Mouse (Mus musculus) CD8-positive naive resting alpha-beta T cell, adult 57 days (primary cell): ENCODE results near the gene Erp29. TPM values are rescaled to one million over a fixed set of nuclear protein-coding genes. Genes with fewer than 3 reads are reported as not detected.

Experiments
- total RNA-seq: library from RNA; stranded (reverse); gene quantifications from one replicate; pipeline ENCODE4 v1.2.4, GENCODE M21; 2023

The Erp29 gene
- total RNA-seq, result 71.5 TPM

DNA sequence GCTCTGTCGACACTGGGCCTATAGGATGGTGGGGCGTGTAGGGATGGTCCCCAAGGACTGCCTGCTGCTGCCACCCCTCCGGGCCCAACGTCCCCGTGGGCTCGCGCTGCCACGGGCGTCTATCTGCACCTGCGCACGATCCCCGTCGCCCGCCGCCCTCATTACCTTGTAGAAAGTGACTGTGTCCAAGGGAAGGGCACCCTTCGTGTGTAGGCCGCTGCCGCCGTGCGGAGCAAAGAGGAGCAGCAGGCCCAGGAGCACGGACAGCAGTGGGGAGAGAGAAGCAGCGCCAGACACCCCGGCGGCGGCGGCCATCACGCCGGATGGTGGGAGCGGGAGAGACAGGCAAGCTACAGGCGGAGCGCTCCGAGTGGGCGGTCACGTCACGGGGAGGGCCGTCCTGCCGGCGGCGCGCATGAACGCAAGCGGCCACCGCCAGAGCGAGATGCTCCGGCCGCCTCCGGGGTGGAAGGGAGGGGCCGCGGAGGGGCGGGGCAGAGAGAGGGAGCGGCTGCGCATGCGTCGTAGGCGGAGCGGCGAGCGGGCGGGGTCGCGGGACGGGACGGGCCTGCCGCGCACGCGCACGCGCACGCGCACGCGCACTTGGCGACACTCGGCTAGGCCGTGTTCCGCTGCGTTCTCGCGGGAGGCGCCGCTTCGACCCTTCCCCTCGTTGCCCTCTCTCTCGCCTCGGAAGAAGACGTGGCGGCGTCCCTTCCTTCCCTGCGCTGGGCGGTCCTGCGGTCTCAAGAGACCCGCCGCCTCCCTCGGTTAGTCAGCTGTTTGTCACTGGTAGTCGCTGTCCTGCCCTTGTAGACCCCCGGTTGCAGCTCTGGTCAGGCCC, at the start of gene Erp29:
Erp29 (minus strand) TSS at position 481 of the 844 bp plus-strand sequence.

GRCm38 (mm10) chr5:121451644-121452025, 671 bp downstream of the Erp29 start, which contains the start of gene Tmem116:
Gene Tmem116 (plus strand): TSS chr5:121451893.

DNA sequence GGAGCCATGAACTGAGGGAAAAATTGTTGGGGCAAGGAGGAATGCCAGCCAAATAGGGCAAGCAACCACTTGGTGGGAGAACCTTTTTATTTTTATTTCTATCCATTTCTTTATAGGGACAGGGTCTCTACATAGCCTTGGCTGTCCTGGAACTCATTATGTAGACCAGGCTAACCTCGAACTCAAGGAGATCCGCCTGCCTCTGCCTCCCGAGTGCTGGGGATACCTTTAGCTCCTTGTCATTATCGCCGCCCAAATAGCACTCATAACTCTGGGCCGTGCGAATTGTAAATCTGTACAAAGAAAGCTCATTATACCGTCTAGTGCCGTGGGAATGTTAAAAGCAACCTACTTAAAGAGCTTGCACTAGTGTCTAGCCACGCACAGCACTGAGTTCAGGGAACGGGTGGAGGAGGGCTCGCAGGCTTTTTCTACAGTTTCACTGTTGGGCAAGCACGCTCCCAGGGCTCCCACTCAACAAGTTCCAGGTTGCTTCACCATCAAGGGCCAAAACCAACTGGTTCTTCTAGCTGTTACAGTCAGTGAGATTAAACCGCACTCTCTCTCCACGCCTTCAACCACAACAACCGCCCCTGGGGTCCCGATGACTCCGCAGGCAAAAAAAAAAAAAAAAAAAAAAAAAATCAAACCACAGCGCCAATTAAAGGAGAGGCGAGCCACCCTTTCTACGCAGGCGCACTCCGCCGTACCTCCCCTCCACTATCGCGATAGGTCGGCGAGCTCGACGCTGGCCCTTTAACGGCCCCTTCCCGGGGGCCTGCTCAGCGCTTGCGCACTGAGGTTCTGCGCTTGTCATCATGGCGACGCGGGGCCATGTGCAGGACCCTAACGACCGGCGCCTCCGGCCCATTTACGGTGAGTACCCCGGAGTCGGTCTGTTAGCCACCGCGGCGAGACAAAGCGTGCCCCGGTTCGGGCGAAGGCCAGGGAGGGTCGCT, 54.8 kb downstream of the Erp29 start, which contains the start of gene Naa25:
Naa25 (plus strand) TSS at position 750 of the 959 bp plus-strand sequence.

DNA sequence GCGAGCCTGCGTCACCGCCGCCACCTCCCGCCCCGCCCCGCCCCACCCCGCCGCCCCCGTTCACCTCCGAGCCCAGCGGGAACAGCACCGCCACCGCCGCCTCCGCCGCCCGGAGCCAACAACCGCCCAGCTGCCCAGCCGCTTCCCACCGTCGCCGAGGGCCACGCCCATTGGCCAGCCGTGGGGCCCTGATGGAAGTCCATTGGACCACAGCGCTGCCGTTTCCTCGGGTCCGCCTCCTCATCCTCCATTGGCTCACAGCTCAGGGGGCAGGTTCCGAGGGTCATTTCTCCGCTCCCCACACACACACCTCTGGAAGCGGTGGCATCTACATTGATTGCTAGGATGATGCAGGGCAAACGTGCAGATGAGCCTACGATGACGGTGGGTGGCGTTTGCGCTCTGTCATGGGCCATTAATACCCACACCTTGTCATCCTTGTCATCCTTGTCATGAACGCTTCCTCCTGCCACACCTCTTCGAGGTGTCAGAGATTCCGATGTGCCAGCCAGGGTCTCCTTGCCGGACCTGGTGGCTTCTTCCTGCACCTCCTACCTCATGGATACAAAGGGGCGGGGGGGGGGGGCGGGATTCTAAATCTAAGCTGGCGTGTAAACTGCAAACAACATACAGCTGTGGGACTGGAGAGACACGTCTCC, 66.7 kb downstream of the Erp29 start, which contains the start of gene Trafd1:
Trafd1 (minus strand) TSS at position 172 of the 659 bp plus-strand sequence.

Other genes starting within 250 kb of the Erp29 start
- gene Rpl6, start 248.0 kb downstream of the Erp29 start, total RNA-seq, result 2,301 TPM
- 57.4 TPM for gene Hectd4, start 232.3 kb downstream of the Erp29 start, total RNA-seq
- gene Trafd1, start 66.9 kb downstream of the Erp29 start, total RNA-seq, result 59.1 TPM
- 47.3 TPM for gene Naa25, start 54.6 kb downstream of the Erp29 start, total RNA-seq
- gene Tmem116, start 613 bp downstream of the Erp29 start, total RNA-seq, result 0.86 TPM
- gene Adam1b, start 50.9 kb upstream of the Erp29 start, total RNA-seq, result not detected
- 9.6 TPM for gene Adam1a, start 93.0 kb upstream of the Erp29 start, total RNA-seq
- gene Gm42878, start 93.0 kb upstream of the Erp29 start, total RNA-seq, result not detected
- gene Mapkapk5, start 93.4 kb upstream of the Erp29 start, total RNA-seq, result 87.6 TPM
- gene Aldh2, start 141.3 kb upstream of the Erp29 start, total RNA-seq, result 56.4 TPM
- 11.8 TPM for gene Acad12, start 166.4 kb upstream of the Erp29 start, total RNA-seq
- gene Acad10, start 208.0 kb upstream of the Erp29 start, total RNA-seq, result 12.5 TPM
- 103 TPM for gene Brap, start 208.1 kb upstream of the Erp29 start, total RNA-seq